Mouse (Mus musculus): Measurements from ENCODE around the gene Npat.

DNA sequence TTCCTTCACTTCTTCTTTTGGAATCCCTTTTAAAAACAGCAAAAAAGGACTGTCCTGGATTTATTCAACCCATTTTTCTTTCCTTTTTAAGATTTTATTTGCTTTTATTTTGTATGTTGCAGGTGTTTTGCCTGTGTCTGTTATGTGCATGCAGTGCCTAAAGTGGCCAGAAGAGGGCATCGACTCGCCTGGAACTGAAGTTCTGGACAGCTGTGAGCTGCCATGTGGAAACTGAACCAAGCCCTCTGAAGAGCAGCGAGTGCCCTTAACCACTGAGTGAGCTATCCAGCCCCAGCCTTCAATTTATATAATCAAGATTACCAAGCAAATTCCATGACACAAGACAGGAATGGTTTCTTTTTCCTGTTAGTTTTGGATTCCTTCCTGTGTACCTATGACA lies 57.9 kb downstream of the Npat start:
- TF ChIP-seq POLR2A (IDR thresholded peaks at IDR 0.05; ENCODE audit: control insufficient read depth, extremely low read depth, insufficient read depth, low read length, poor library complexity) (no peak), CTCF (IDR thresholded peaks at IDR 0.05; ENCODE audit: borderline replicate concordance, control insufficient read depth, extremely low read depth, insufficient read depth, low read length, poor library complexity) (peak; percentile 65; the same call in 1 of the 2 replicates)
